Comparison of ENCODE assay signal across 8 mouse cellular contexts in genomic region chr14:21983950-21984730, GRCm38 (mm10). TPM values are rescaled to one million over a fixed set of nuclear protein-coding genes. Genes with fewer than 3 reads are reported as not detected.
A peak's percentile ranks its signal among the peaks of the same experiment; 100 is the strongest.
DNase-seq lines count a peak whose midpoint lies in the region; ATAC-seq lines count a peak whose summit lies in the region.
"Had no signal": no experiment of that assay in that cellular context is flagged by ENCODE, and none has a peak within 500 bp of the region (broad histone marks: within the 10 kb centered on the region; RNA-seq: fewer than 3 reads in every experiment).

No protein-coding gene starts in this region.

- DNase-seq in lung, postnatal 10 days = no peak
- DNase-seq in testis, postnatal 14 days (ENCODE audit: low spot score) = no peak
- no peak for DNase-seq in spleen, postnatal 4 days (ENCODE audit: low spot score in 2 of 2)

- no peaks in the 10 kb centered on the region for H3K9me3 ChIP-seq in lung, embryonic 15.5 days
- H3K9me3 ChIP-seq in forebrain, embryonic 15.5 days = no peaks in the 10 kb centered on the region
- no peaks in the 10 kb centered on the region for H3K9me3 ChIP-seq in limb, embryonic 15.5 days
- H3K9me3 ChIP-seq in stomach, embryonic 15.5 days = no peaks in the 10 kb centered on the region

- peak overlapping the region; percentile 96 for H3K4me3 ChIP-seq in lung, embryonic 15.5 days
- peak overlapping the region; percentile 58 for H3K4me3 ChIP-seq in forebrain, embryonic 15.5 days
- H3K4me3 ChIP-seq in limb, embryonic 15.5 days = peak overlapping the region; percentile 83
- H3K4me3 ChIP-seq in stomach, embryonic 15.5 days (replicated peaks) = peak overlapping the region; percentile 91
- H3K4me3 ChIP-seq: left cerebral cortex, adult 2 months had no signal

- peak overlapping the region; percentile 90 for H3K4me2 ChIP-seq in lung, embryonic 15.5 days
- H3K4me2 ChIP-seq in forebrain, embryonic 15.5 days (replicated peaks) = peak overlapping the region; percentile 87
- H3K4me2 ChIP-seq in limb, embryonic 15.5 days = peak overlapping the region; percentile 77
- H3K4me2 ChIP-seq in stomach, embryonic 15.5 days = peak overlapping the region; percentile 83

- H3K4me1 ChIP-seq in lung, embryonic 15.5 days = peaks cover 26% of the 10 kb centered on the region
- peaks cover 62% of the 10 kb centered on the region for H3K4me1 ChIP-seq in forebrain, embryonic 15.5 days
- H3K4me1 ChIP-seq in limb, embryonic 15.5 days = peaks cover 39% of the 10 kb centered on the region
- H3K4me1 ChIP-seq in stomach, embryonic 15.5 days = peaks cover 13% of the 10 kb centered on the region; the same call in 1 of the 2 replicates

- peaks cover 10% of the 10 kb centered on the region; the same call in 1 of the 2 replicates for H3K36me3 ChIP-seq in lung, embryonic 15.5 days
- no peaks in the 10 kb centered on the region for H3K36me3 ChIP-seq in forebrain, embryonic 15.5 days
- 0 out of 2 replicates have a peak, but pooled peaks cover 4% of the 10 kb centered on the region for H3K36me3 ChIP-seq in limb, embryonic 15.5 days
- no peaks in the 10 kb centered on the region for H3K36me3 ChIP-seq in stomach, embryonic 15.5 days

- WGBS in lung, embryonic 15.5 days = 6% methylated on average over 18 of the region's 18 CpGs
- WGBS in forebrain, embryonic 15.5 days = 8% methylated on average over 18 of the region's 18 CpGs
- WGBS in limb, embryonic 15.5 days = 16% methylated on average over 18 of the region's 18 CpGs
- WGBS in stomach, embryonic 15.5 days = 15% methylated on average over 18 of the region's 18 CpGs

- H3K9ac ChIP-seq in lung, embryonic 15.5 days = peak overlapping the region; percentile 99
- H3K9ac ChIP-seq in forebrain, embryonic 15.5 days (replicated peaks) = no peak overlapping the region
- H3K9ac ChIP-seq in limb, embryonic 15.5 days = peak overlapping the region; percentile 86; the same call in 1 of the 2 replicates
- peak overlapping the region; percentile 95; the same call in 1 of the 2 replicates for H3K9ac ChIP-seq in stomach, embryonic 15.5 days

- H3K27ac ChIP-seq in lung, embryonic 15.5 days = peak overlapping the region; percentile 100
- H3K27ac ChIP-seq in forebrain, embryonic 15.5 days (replicated peaks) = peak overlapping the region; percentile 89; the same call in 1 of the 2 replicates
- H3K27ac ChIP-seq in limb, embryonic 15.5 days = peak overlapping the region; percentile 99
- peak overlapping the region; percentile 100; the same call in 1 of the 2 replicates for H3K27ac ChIP-seq in stomach, embryonic 15.5 days
- H3K27ac ChIP-seq: left cerebral cortex, adult 2 months had no signal

- H3K27me3 ChIP-seq in lung, embryonic 15.5 days = no peaks in the 10 kb centered on the region
- H3K27me3 ChIP-seq in forebrain, embryonic 15.5 days = peaks cover 63% of the 10 kb centered on the region
- peaks cover 5% of the 10 kb centered on the region; the same call in 1 of the 2 replicates for H3K27me3 ChIP-seq in limb, embryonic 15.5 days
- H3K27me3 ChIP-seq in stomach, embryonic 15.5 days (replicated peaks) = no peaks in the 10 kb centered on the region

- no peak for ATAC-seq in lung, embryonic 15.5 days (ENCODE audit: borderline replicate concordance, extremely low read depth, low FRiP score, low TSS enrichment)
- no peak for ATAC-seq in forebrain, embryonic 15.5 days (replicated peaks)
- no peak for ATAC-seq in limb, embryonic 15.5 days (ENCODE audit: insufficient number of reproducible peaks, low FRiP score, low TSS enrichment, low read depth)
- ATAC-seq in stomach, embryonic 15.5 days (ENCODE audit: insufficient read depth, low FRiP score, low read depth) = no peak

RNA-seq across cellular contexts. Expression of gene Zfp503, which starts 5.3 kb away (rescaled TPM):
- 26.8 and 28.2 TPM in 2 replicates for polyA plus RNA-seq in lung, embryonic 15.5 days (2015; fragmentation: Nextera tagmentation; extraction: Ambion mirVana)
- polyA plus RNA-seq in forebrain, embryonic 15.5 days (2015; fragmentation: Nextera tagmentation; extraction: Ambion mirVana) = 7.4 TPM in 2 replicates
- 16.1 and 21.6 TPM in 2 replicates for polyA plus RNA-seq in limb, embryonic 15.5 days (2015; fragmentation: Nextera tagmentation; extraction: Ambion mirVana)
- polyA plus RNA-seq in stomach, embryonic 15.5 days (2015; fragmentation: Nextera tagmentation; extraction: Ambion mirVana) = 21.4 and 21.7 TPM in 2 replicates

RNA-seq across cellular contexts. Expression of gene Lrmda, which starts 35.4 kb away (rescaled TPM):
- 0.39 and 0.62 TPM in 2 replicates for polyA plus RNA-seq in lung, embryonic 15.5 days (2015; fragmentation: Nextera tagmentation; extraction: Ambion mirVana)
- polyA plus RNA-seq in forebrain, embryonic 15.5 days (2015; fragmentation: Nextera tagmentation; extraction: Ambion mirVana) = 0.15 TPM in 1 of 2 replicates, not detected in the other
- polyA plus RNA-seq in limb, embryonic 15.5 days (2015; fragmentation: Nextera tagmentation; extraction: Ambion mirVana) = 0.17 and 0.26 TPM in 2 replicates
- polyA plus RNA-seq in stomach, embryonic 15.5 days (2015; fragmentation: Nextera tagmentation; extraction: Ambion mirVana) = 0.35 and 0.57 TPM in 2 replicates
